Mouse (Mus musculus) liver, adult 2 months (tissue): ENCODE data around the gene Olfr97. TPM values are rescaled to one million over a fixed set of nuclear protein-coding genes. Genes with fewer than 3 reads are reported as not detected.
A peak's percentile ranks its signal among the peaks of the same experiment; 100 is the strongest.

Source experiments
- DNase-seq: peaks from one replicate; pipeline ENCODE4 v3.0.0-alpha.2; 2011; ENCODE audit warnings: low read depth, low spot score; ENCODE audit errors: extremely low read depth
- H3K27ac ChIP-seq: fragments of 200-500 bp; replicated peaks from 2 replicates; pipeline ENCODE4 v1.5.1; 2012; ENCODE audit warnings: low read depth, mild to moderate bottlenecking, control low read depth, inconsistent platforms, low read length; ENCODE audit not compliant: insufficient read depth
- H3K27me3 ChIP-seq: fragments of 200-500 bp; 2 replicates; pipeline ENCODE4 v1.6.1; 2012; ENCODE audit warnings: mild to moderate bottlenecking, moderate library complexity, low read length, inconsistent platforms; ENCODE audit not compliant: control insufficient read depth, insufficient read depth
- H3K36me3 ChIP-seq: fragments of 200-500 bp; 2 replicates; pipeline ENCODE4 v1.6.1; 2012; ENCODE audit warnings: low read length, inconsistent platforms; ENCODE audit not compliant: control insufficient read depth, insufficient read depth
- H3K4me1 ChIP-seq: fragments of 200-500 bp; 2 replicates; pipeline ENCODE4 v1.6.1; 2011; ENCODE audit warnings: low read length; ENCODE audit not compliant: control insufficient read depth, insufficient read depth
- H3K4me3 ChIP-seq: fragments of 200-500 bp; 2 replicates; pipeline ENCODE4 v1.5.1; 2011; ENCODE audit warnings: low read depth, mild to moderate bottlenecking, control low read depth, low read length, moderate library complexity; ENCODE audit not compliant: insufficient read depth
- H3K79me2 ChIP-seq: fragments of 200-500 bp; 2 replicates; pipeline ENCODE4 v1.6.1; 2012; ENCODE audit warnings: inconsistent platforms, mild to moderate bottlenecking, low read length, moderate library complexity; ENCODE audit not compliant: control insufficient read depth, insufficient read depth
- H3K9ac ChIP-seq: fragments of 200-500 bp; 2 replicates; pipeline ENCODE4 v1.6.1; 2012; ENCODE audit warnings: low read depth, mild to moderate bottlenecking, control low read depth, inconsistent platforms, low read length
- CTCF ChIP-seq: fragments of 200-500 bp; IDR thresholded peaks from 2 replicates; pipeline ENCODE4 v1.5.1; 2011; ENCODE audit warnings: low read depth, low read length, control low read depth
- POLR2A ChIP-seq: fragments of 200-500 bp; IDR thresholded peaks from 2 replicates; pipeline ENCODE4 v1.6.1; 2011; ENCODE audit warnings: low read length, control low read depth; ENCODE audit not compliant: insufficient read depth; ENCODE audit errors: extremely low read depth
- WGBS: fragments of 180-500 bp; shearing (Covaris S2); methylation state at CpG from one replicate; pipeline ENCODE4 v1.1.7; 2018; 5-methylcytosine and 5-hydroxymethylcytosine counted together
- polyA plus RNA-seq: library from polyadenylated mRNA; depleted of rRNA; stranded (reverse); fragments of >200 nt; gene quantifications from 2 replicates; pipeline ENCODE4 v1.2.3, GENCODE M21; 2012
- total RNA-seq: library from RNA; depleted of rRNA; stranded (reverse); fragments of >200 nt; gene quantifications from 2 replicates; pipeline ENCODE4 v1.2.3, GENCODE M21; 2014

Olfr97 gene
- total and polyA plus RNA-seq, 2 experiments, result not detected

- WGBS, result 25% methylated on average over 1 of the region's 1 CpGs
- no peaks in the 10 kb centered on the region for H3K79me2 ChIP-seq
- H3K4me1 ChIP-seq, result peaks cover 10% of the 10 kb centered on the region; the same call in 1 of the 2 replicates
- H3K9ac ChIP-seq, result no peak overlapping the region
- peak; percentile 10 for DNase-seq
- H3K36me3 ChIP-seq, result no peaks in the 10 kb centered on the region
- H3K4me3 ChIP-seq, result no peak overlapping the region
- H3K27ac ChIP-seq, result no peak overlapping the region
- TF ChIP-seq POLR2A, result no peak
- TF ChIP-seq CTCF, result peak; percentile 38
- no peaks in the 10 kb centered on the region for H3K27me3 ChIP-seq
Observed at GRCm38 (mm10) chr17:37221879-37222278, 15.3 kb downstream of the Olfr97 start.

- Histone ChIP-seq H3K27me3 (no peaks in the 10 kb centered on the region), H3K4me3 (no peak within 1 kb of the TSS), H3K79me2 (no peaks in the 10 kb centered on the region), H3K4me1 (peaks cover 10% of the 10 kb centered on the region; the same call in 1 of the 2 replicates), H3K36me3 (no peaks in the 10 kb centered on the region), H3K27ac (no peak within 1 kb of the TSS), H3K9ac (no peak within 1 kb of the TSS)
- no peak for TF ChIP-seq CTCF
- no peak for TF ChIP-seq POLR2A
- WGBS, result 59% methylated on average over 4 of the region's 4 CpGs
- DNase-seq, result no peak
Observed at GRCm38 (mm10) chr17:37219846-37220245, 17.3 kb downstream of the Olfr97 start, which contains the start of gene Olfr96. TSS of gene Olfr96 (plus strand) at chr17:37220146.

DNA sequence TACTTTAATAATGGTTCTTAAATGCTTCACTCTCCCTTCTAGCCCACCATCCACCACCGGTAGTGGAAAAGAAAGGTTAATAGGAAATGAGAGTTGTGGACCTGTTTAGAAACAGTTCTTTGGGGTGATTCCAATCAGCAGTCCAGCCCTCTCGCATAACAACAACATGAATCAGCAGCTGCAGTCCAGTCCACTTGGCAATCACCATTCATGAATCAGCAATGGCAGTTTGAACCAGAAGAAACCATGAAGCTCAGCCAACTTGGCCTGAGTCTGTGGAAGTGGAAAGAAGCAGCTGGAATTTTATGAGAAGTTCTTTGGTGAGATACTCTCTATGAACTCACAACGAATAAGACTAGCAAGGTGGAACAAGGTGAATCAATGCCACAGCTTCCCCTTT, 18.6 kb downstream of the Olfr97 start:
- no peaks in the 10 kb centered on the region for H3K36me3 ChIP-seq
- H3K27ac ChIP-seq, result no peak overlapping the region

DNA sequence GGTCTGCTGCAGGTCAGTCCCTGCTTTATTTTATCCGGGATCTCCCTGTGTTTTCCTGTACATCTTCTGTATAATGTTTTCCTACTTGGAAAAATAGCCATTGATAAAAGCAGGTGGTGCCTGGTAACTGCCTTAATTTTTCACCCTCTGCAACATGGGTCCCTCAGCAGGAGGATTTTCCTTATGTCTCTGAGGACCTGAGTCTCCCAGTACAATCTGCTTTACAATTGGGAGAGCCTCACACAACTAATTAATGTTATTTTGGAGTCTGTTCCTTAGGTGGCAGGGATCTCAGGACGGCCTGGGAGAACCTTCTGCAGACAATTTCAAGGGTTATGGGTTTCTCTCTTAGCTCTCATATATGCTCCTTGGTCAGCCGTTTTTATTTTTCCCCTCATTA, 24.1 kb downstream of the Olfr97 start, which contains the start of gene Olfr95:
Olfr95 (minus strand) TSS at position 101 of the 400 bp plus-strand sequence.
- peaks cover 7% of the 10 kb centered on the region; the same call in 1 of the 2 replicates for H3K4me1 ChIP-seq
- H3K79me2 ChIP-seq, result no peaks in the 10 kb centered on the region
- DNase-seq, result no peak
- H3K4me3 ChIP-seq, result no peak within 1 kb of the TSS
- no peak for TF ChIP-seq POLR2A
- TF ChIP-seq CTCF, result no peak
- H3K36me3 ChIP-seq, result no peaks in the 10 kb centered on the region
- no peak within 1 kb of the TSS for H3K9ac ChIP-seq
- H3K27ac ChIP-seq, result no peak within 1 kb of the TSS
- WGBS, result 73% methylated on average over 3 of the region's 3 CpGs
- peaks cover 9% of the 10 kb centered on the region; the same call in 1 of the 2 replicates for H3K27me3 ChIP-seq

More for the DNA sequence above, 18.6 kb downstream of the Olfr97 start:
- WGBS, result 14% methylated on average over 3 of the region's 3 CpGs
- H3K4me3 ChIP-seq, result no peak overlapping the region
- no peaks in the 10 kb centered on the region for H3K79me2 ChIP-seq
- H3K27me3 ChIP-seq, result no peaks in the 10 kb centered on the region
- no peak overlapping the region for H3K9ac ChIP-seq
- peak; percentile 96 for DNase-seq
- no peak for TF ChIP-seq CTCF
- TF ChIP-seq POLR2A, result no peak
- peaks cover 10% of the 10 kb centered on the region; the same call in 1 of the 2 replicates for H3K4me1 ChIP-seq

DNA sequence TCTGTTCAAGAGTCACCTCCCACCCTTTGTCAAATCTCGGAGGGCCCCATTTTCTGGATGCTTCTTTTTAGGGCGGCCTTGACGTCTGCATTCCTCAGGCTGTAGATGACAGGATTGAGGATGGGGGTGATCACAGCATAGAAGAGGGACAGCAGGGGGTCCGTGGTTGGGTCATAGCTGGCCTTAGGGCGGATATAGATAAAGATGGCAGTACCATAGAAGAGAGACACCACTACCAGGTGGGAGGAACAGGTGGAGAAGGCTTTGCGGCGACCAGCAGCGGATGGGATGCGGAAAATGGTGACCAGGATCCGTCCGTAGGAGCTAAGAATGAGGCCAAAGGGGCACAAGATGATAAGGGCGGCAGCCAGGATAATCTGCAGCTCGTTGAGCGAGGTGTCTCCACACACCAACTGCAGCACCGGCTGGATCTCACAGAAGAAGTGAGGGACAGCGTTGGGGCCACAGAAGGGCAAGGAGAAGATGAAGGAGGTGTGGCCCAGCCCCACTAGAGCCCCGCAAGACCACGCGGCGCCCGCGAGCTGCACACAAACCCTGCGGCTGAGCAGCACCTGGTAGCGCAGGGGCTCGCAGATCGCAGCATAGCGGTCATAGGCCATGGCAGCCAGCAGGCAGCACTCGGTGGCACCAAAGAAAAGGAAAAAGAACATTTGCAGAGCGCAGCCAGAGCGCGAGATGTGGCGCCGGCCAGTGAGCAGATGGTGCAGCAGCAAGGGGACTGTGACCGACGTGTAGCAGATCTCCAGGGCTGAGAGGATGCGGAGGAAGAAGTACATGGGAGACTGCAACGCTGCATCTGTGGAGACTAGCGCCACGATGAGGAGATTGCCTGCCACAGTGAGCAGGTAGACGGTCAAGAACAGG, 26.0 kb downstream of the Olfr97 start:
- H3K27me3 ChIP-seq, result peaks cover 9% of the 10 kb centered on the region; the same call in 1 of the 2 replicates
- H3K4me1 ChIP-seq, result no peaks in the 10 kb centered on the region
- H3K9ac ChIP-seq, result no peak overlapping the region
- 13% methylated on average over 40 of the region's 40 CpGs for WGBS
- no peaks in the 10 kb centered on the region for H3K36me3 ChIP-seq
- no peak overlapping the region for H3K4me3 ChIP-seq
- H3K79me2 ChIP-seq, result no peaks in the 10 kb centered on the region
- H3K27ac ChIP-seq, result no peak overlapping the region
- TF ChIP-seq POLR2A, result no peak
- no peak for TF ChIP-seq CTCF
- no peak for DNase-seq

DNA sequence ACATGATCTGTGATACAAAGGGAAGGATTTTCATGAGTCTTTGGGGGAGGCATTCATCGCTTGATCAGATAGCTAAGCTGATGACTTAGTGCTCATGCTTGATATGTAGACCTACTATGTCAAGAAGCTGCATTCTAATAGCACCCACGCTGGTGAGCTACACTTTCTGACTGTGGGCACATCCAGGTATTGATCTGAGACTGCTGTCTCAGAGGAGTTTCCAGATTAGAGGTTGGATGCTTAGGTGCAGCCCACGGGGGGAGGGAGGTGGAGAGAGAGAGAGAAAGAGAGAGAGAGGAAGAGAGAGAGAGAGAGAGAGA, 33.3 kb downstream of the Olfr97 start:
- no peaks in the 10 kb centered on the region for H3K4me1 ChIP-seq
- H3K36me3 ChIP-seq, result no peaks in the 10 kb centered on the region
- TF ChIP-seq CTCF, result no peak
- no peak for TF ChIP-seq POLR2A
- H3K79me2 ChIP-seq, result no peaks in the 10 kb centered on the region
- no peak overlapping the region for H3K9ac ChIP-seq
- H3K27me3 ChIP-seq, result no peaks in the 10 kb centered on the region
- DNase-seq, result no peak
- no peak overlapping the region for H3K27ac ChIP-seq
- 30% methylated on average over 3 of the region's 3 CpGs for WGBS
- H3K4me3 ChIP-seq, result no peak overlapping the region
